Comparison of ENCODE assay signal across 29 mouse cellular contexts in genomic region chr1:186376906-186377623, GRCm38 (mm10).
A peak's percentile ranks its signal among the peaks of the same experiment; 100 is the strongest.
DNase-seq lines count a peak whose midpoint lies in the region; ATAC-seq lines count a peak whose summit lies in the region.
"Had no signal": no experiment of that assay in that cellular context is flagged by ENCODE, and none has a peak within 500 bp of the region (broad histone marks: within the 10 kb centered on the region; RNA-seq: fewer than 3 reads in every experiment).

No protein-coding gene starts in this region.

- no peak overlapping the region for H3K4me3 ChIP-seq in midbrain, embryonic 11.5 days (ENCODE audit: low read depth, low read length)
- H3K4me3 ChIP-seq in midbrain, embryonic 13.5 days (replicated peaks) = no peak overlapping the region
- H3K4me3 ChIP-seq in lung, embryonic 16.5 days (ENCODE audit: low read length) = no peak overlapping the region
- H3K4me3 ChIP-seq: heart, adult 2 months; hindbrain, embryonic 12.5 days; intestine, embryonic 15.5 days; layer of hippocampus, adult 2 months; left cerebral cortex, adult 2 months; limb, embryonic 15.5 days; liver, embryonic 13.5 days; midbrain, embryonic 15.5 days had no signal

- H3K36me3 ChIP-seq in midbrain, embryonic 11.5 days (ENCODE audit: control insufficient read depth, insufficient read depth, low read length) = no peaks in the 10 kb centered on the region
- no peaks in the 10 kb centered on the region for H3K36me3 ChIP-seq in midbrain, embryonic 13.5 days
- no peaks in the 10 kb centered on the region for H3K36me3 ChIP-seq in lung, embryonic 16.5 days (ENCODE audit: control insufficient read depth, insufficient read depth, low read length)
- H3K36me3 ChIP-seq: hindbrain, embryonic 12.5 days; intestine, embryonic 15.5 days; limb, embryonic 15.5 days; liver, embryonic 13.5 days; midbrain, embryonic 15.5 days had no signal

- H3K9me3 ChIP-seq in midbrain, embryonic 11.5 days (ENCODE audit: control insufficient read depth, low read length) = no peaks in the 10 kb centered on the region
- H3K9me3 ChIP-seq in midbrain, embryonic 13.5 days = no peaks in the 10 kb centered on the region
- peaks cover 5% of the 10 kb centered on the region; the same call in 1 of the 2 replicates for H3K9me3 ChIP-seq in lung, embryonic 16.5 days (ENCODE audit: control insufficient read depth, low read length)
- H3K9me3 ChIP-seq: hindbrain, embryonic 12.5 days; intestine, embryonic 15.5 days; limb, embryonic 15.5 days; liver, embryonic 13.5 days; midbrain, embryonic 15.5 days had no signal

- WGBS in midbrain, embryonic 11.5 days = 90% methylated on average over 9 of the region's 9 CpGs
- WGBS in midbrain, embryonic 13.5 days = 91% methylated on average over 8 of the region's 9 CpGs
- 53% methylated on average over 9 of the region's 9 CpGs for WGBS in lung, embryonic 16.5 days

- ATAC-seq in midbrain, embryonic 11.5 days (ENCODE audit: low FRiP score) = no peak
- ATAC-seq in midbrain, embryonic 13.5 days = no peak
- ATAC-seq in lung, embryonic 16.5 days (ENCODE audit: low read depth) = peak; percentile 76; the same call in 1 of the 2 replicates
- ATAC-seq: CD4-positive, CD25-positive, alpha-beta regulatory T cell, adult 4 months; forebrain, embryonic 14.5 days; hindbrain, postnatal 0 days; intestine, embryonic 15.5 days; midbrain, embryonic 15.5 days had no signal

- no peak overlapping the region for H3K9ac ChIP-seq in midbrain, embryonic 11.5 days (ENCODE audit: low read length)
- no peak overlapping the region for H3K9ac ChIP-seq in midbrain, embryonic 13.5 days (replicated peaks)
- H3K9ac ChIP-seq in lung, embryonic 16.5 days (ENCODE audit: low read length) = no peak overlapping the region
- H3K9ac ChIP-seq: hindbrain, embryonic 12.5 days; intestine, embryonic 15.5 days; limb, embryonic 15.5 days; liver, embryonic 13.5 days; midbrain, embryonic 15.5 days had no signal

- H3K4me2 ChIP-seq in midbrain, embryonic 11.5 days = no peak overlapping the region
- no peak overlapping the region for H3K4me2 ChIP-seq in midbrain, embryonic 13.5 days (replicated peaks)
- H3K4me2 ChIP-seq in lung, embryonic 16.5 days (ENCODE audit: low read depth, low read length) = no peak overlapping the region
- H3K4me2 ChIP-seq: hindbrain, embryonic 12.5 days; intestine, embryonic 15.5 days; limb, embryonic 15.5 days; liver, embryonic 13.5 days; midbrain, embryonic 15.5 days had no signal

- H3K27ac ChIP-seq in midbrain, embryonic 11.5 days (ENCODE audit: low read depth, low read length) = no peak overlapping the region
- H3K27ac ChIP-seq in midbrain, embryonic 13.5 days = no peak overlapping the region
- H3K27ac ChIP-seq in lung, embryonic 16.5 days (ENCODE audit: low read length) = no peak overlapping the region
- H3K27ac ChIP-seq: heart, adult 2 months; hindbrain, embryonic 12.5 days; hindbrain, postnatal 0 days; intestine, embryonic 15.5 days; layer of hippocampus, adult 2 months; left cerebral cortex, adult 2 months; limb, embryonic 15.5 days; liver, embryonic 13.5 days; macrophage; midbrain, embryonic 15.5 days had no signal

- peak; percentile 37 for DNase-seq in heart, adult 8-10 months (ENCODE audit: low spot score)
- no peak for DNase-seq in heart, postnatal 10 days
- DNase-seq in midbrain, embryonic 11.5 days (ENCODE audit: low spot score, missing footprints) = peak; percentile 73
- peak; percentile 28 for DNase-seq in lung, postnatal 36 days
- no peak for DNase-seq in retina, postnatal 1 day
- DNase-seq in right cerebral cortex, postnatal 10 days (ENCODE audit: low spot score in 2 of 2) = no peak
- DNase-seq: adrenal gland, adult 2 months; cerebellum, adult 2 months; cerebellum, postnatal 14 days; gastrocnemius, postnatal 25 days; kidney, adult 2 months; kidney, postnatal 36 days; left cerebral cortex, postnatal 4 days; liver, embryonic 13.5 days; thymus, adult 2 months; thymus, postnatal 36 days had no signal

- H3K27me3 ChIP-seq in midbrain, embryonic 11.5 days (ENCODE audit: control insufficient read depth, insufficient read depth, low read length) = no peaks in the 10 kb centered on the region
- no peaks in the 10 kb centered on the region for H3K27me3 ChIP-seq in midbrain, embryonic 13.5 days
- H3K27me3 ChIP-seq in lung, embryonic 16.5 days (ENCODE audit: control insufficient read depth, insufficient read depth, low read depth, low read length) = no peaks in the 10 kb centered on the region
- H3K27me3 ChIP-seq: hindbrain, embryonic 12.5 days; intestine, embryonic 15.5 days; limb, embryonic 15.5 days; liver, embryonic 13.5 days; midbrain, embryonic 15.5 days had no signal

- H3K4me1 ChIP-seq in midbrain, embryonic 11.5 days (ENCODE audit: control insufficient read depth, insufficient read depth, low read length) = peaks cover 2% of the 10 kb centered on the region; the same call in 1 of the 2 replicates
- peaks cover 10% of the 10 kb centered on the region; the same call in 1 of the 2 replicates for H3K4me1 ChIP-seq in midbrain, embryonic 13.5 days (replicated peaks)
- H3K4me1 ChIP-seq in lung, embryonic 16.5 days (replicated peaks; ENCODE audit: control insufficient read depth, insufficient read depth, low read length) = peaks cover 6% of the 10 kb centered on the region; the same call in 1 of the 2 replicates
- H3K4me1 ChIP-seq: hindbrain, embryonic 12.5 days; intestine, embryonic 15.5 days; midbrain, embryonic 15.5 days had no signal

- intact Hi-C loops in heart, postnatal 10 days (cut with DNase I) = no loop called here

Comparison
In these comparisons a context has a peak if more than half of its experiments do, and no peak if none do; other contexts are left out.
1. DNase-seq: peak in heart, adult 8-10 months (single experiment), midbrain, embryonic 11.5 days (single experiment) and lung, postnatal 36 days (single experiment); none in heart, postnatal 10 days (0 of 2), retina, postnatal 1 day (single experiment) and right cerebral cortex, postnatal 10 days (0 of 2).